Mouse (Mus musculus): ENCODE results near the gene Samd1.
"Not testable (repeated sequence)": the region's sequence is repeated elsewhere in the genome, so short reads cannot be mapped to it uniquely, and the experiment has no call there.

Samd1 gene

GRCm38 (mm10) chr8:83989243-83989642 is 8.2 kb upstream of the Samd1 start:
- no peak for DNase-seq

GRCm38 (mm10) chr8:83990170-83990569 is 7.3 kb upstream of the Samd1 start:
- no peak for DNase-seq

- DNase-seq, result no peak
Observed at GRCm38 (mm10) chr8:83992488-83992887, 5.0 kb upstream of the Samd1 start.

GRCm38 (mm10) chr8:83994030-83994429 is 3.4 kb upstream of the Samd1 start:
- no peak for DNase-seq

- peak in 1 of 2 experiments; percentile 51 for DNase-seq
Observed at GRCm38 (mm10) chr8:83995973-83996372, 1.5 kb upstream of the Samd1 start.

GRCm38 (mm10) chr8:83996567-83997505 is 636 bp upstream of the Samd1 start:
- DNase-seq, result peak; percentile 85 to 89

GRCm38 (mm10) chr8:83998231-83999056 is 972 bp downstream of the Samd1 start:
- DNase-seq, result peak; percentile 68 to 70

GRCm38 (mm10) chr8:83999057-83999705 is 1.7 kb downstream of the Samd1 start:
- DNase-seq, result no peak

GRCm38 (mm10) chr8:83999825-84000224 is 2.4 kb downstream of the Samd1 start:
- DNase-seq, result no peak

GRCm38 (mm10) chr8:84001281-84002000 is 4.0 kb downstream of the Samd1 start, which contains the start of gene 1700067K01Rik:
Gene 1700067K01Rik (plus strand): TSS chr8:84001502.
- no peak for DNase-seq

GRCm38 (mm10) chr8:84002957-84003611 is 5.6 kb downstream of the Samd1 start:
- peak in 1 of 2 experiments; percentile 37 for DNase-seq

- no peak for DNase-seq
Observed at GRCm38 (mm10) chr8:84003612-84004246, 6.3 kb downstream of the Samd1 start.

- DNase-seq, result peak; percentile 93 to 94
Observed at GRCm38 (mm10) chr8:84004533-84005201, 7.2 kb downstream of the Samd1 start.

- not testable (repeated sequence) for DNase-seq
Observed at GRCm38 (mm10) chr8:84005502-84005901, 8.0 kb downstream of the Samd1 start.

GRCm38 (mm10) chr8:84008362-84008761 is 10.9 kb downstream of the Samd1 start:
- no peak for DNase-seq

- DNase-seq, result peak; percentile 92 to 94
Observed at GRCm38 (mm10) chr8:84009876-84010275, 12.4 kb downstream of the Samd1 start.

- DNase-seq, result peak; percentile 81 to 82
Observed at GRCm38 (mm10) chr8:84010625-84011611, 13.4 kb downstream of the Samd1 start.

- no peak for DNase-seq
Observed at GRCm38 (mm10) chr8:84011705-84012498, 14.4 kb downstream of the Samd1 start, which contains the start of gene 2210011C24Rik. Gene 2210011C24Rik (minus strand): TSS chr8:84012171.

Measured in cerebellum, postnatal 14 days (tissue).